Mouse (Mus musculus) liver, embryonic 15.5 days (tissue): ENCODE results near the gene Xylb. TPM values are rescaled to one million over a fixed set of nuclear protein-coding genes. Genes with fewer than 3 reads are reported as not detected.

Experiments used
- ATAC-seq: fragments of 200-750 bp; cut with Nextera tagmentation; 2 replicates; pipeline ENCODE4 v1.8.0; 2017; ENCODE audit warnings: moderate number of reproducible peaks, mild to moderate bottlenecking, moderate library complexity; ENCODE audit not compliant: insufficient read depth
- H3K27ac ChIP-seq: fragments of 300-500 bp; sonication (generic); replicated peaks from 2 replicates; pipeline ENCODE4 v1.5.1; 2015; ENCODE audit warnings: mild to moderate bottlenecking, inconsistent platforms
- H3K27me3 ChIP-seq: fragments of 300-500 bp; sonication (generic); 2 replicates; pipeline ENCODE4 v1.6.1; 2015; ENCODE audit warnings: mild to moderate bottlenecking, inconsistent platforms
- H3K36me3 ChIP-seq: fragments of 300-500 bp; sonication (generic); replicated peaks from 2 replicates; pipeline ENCODE4 v1.6.1; 2015; ENCODE audit warnings: moderate library complexity, mild to moderate bottlenecking, inconsistent platforms
- H3K4me1 ChIP-seq: fragments of 300-500 bp; sonication (generic); replicated peaks from 2 replicates; pipeline ENCODE4 v1.6.1; 2015; ENCODE audit warnings: inconsistent platforms
- H3K4me2 ChIP-seq: fragments of 300-500 bp; sonication (generic); 2 replicates; pipeline ENCODE4 v1.6.1; 2015; ENCODE audit warnings: moderate library complexity, mild to moderate bottlenecking, inconsistent platforms
- H3K4me3 ChIP-seq: fragments of 300-500 bp; sonication (generic); replicated peaks from 2 replicates; pipeline ENCODE4 v1.5.1; 2015; ENCODE audit warnings: mild to moderate bottlenecking, inconsistent platforms
- H3K9ac ChIP-seq: fragments of 300-500 bp; sonication (generic); 2 replicates; pipeline ENCODE4 v1.6.1; 2015; ENCODE audit warnings: moderate library complexity, mild to moderate bottlenecking, inconsistent platforms
- H3K9me3 ChIP-seq: fragments of 300-500 bp; sonication (generic); replicated peaks from 2 replicates; pipeline ENCODE4 v1.6.1; 2016; ENCODE audit warnings: inconsistent platforms
- WGBS: fragments of 180-500 bp; shearing (Covaris S2); methylation state at CpG from one replicate; pipeline ENCODE4 v1.1.7; 2015; ENCODE audit warnings: mixed read lengths; ENCODE audit not compliant: insufficient replicate concordance; 5-methylcytosine and 5-hydroxymethylcytosine counted together
- polyA plus RNA-seq: library from polyadenylated mRNA; unstranded; fragments of >200 nt; fragmentation: Nextera tagmentation; extraction: Ambion mirVana; gene quantifications from 2 replicates; pipeline ENCODE4 v1.2.1, GENCODE M21; 2015

Gene Xylb
- polyA plus RNA-seq, 1 experiment from 2014 or later = 3.8 TPM

DNA sequence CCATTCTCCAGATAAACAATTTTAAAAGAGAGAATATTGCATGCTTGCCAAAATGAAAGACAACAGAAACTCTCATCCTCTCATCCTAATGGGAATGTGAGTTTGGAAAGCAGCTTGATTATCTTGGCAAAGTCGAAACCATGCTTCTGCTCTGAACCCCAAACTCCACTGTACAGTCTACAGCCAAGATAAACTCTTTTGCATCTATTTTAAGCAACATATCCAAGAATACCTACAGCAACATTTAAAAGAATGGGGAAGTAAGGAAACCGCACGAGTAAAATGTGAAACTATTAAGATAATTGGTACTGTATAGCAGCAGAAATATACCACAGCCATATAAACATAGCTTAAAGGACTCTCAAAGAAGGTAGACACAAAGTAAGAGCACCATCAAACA is 28.7 kb upstream of the Xylb start:
- no peak for ATAC-seq

DNA sequence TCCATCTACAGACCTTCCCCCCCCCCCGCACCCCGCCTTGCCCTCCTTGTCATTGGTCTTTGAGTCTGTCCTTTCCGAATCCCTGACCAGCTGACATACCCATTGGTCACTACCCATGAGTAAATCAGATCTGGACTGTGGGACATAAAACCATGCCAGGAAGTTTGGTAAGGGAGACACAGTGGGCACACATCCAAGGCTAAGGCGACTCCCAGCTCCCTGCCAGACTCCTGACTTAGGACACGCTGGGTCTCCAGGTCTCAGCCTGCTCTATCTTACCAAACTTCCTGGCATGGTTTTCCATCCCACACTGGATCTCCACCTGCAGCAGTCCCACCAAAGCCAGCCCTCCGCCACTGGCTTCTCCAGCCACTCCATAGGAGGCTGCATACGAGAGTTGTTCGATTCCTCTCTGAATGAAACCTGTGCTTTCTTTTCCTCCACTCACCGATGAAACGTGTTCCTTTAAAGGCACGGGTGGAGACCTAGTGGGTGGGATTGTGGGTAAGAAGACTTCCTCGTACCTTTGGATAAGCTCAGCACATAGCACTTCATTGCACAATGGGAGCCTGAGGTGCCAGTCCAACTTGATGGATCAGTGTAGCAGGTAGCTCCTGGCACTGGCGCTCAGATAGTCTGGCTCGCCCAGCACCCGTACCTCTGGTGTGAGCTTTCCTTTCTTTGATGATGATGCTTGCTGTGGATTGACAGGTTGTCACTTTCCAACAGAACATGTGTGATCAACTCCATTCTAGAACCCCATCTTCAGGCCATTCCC is 26.8 kb upstream of the Xylb start:
- no peak for ATAC-seq
- Histone ChIP-seq H3K4me3 (no peak overlapping the region), H3K36me3 (no peaks in the 10 kb centered on the region), H3K27ac (no peak overlapping the region), H3K9ac (no peak overlapping the region), H3K4me2 (no peak overlapping the region), H3K27me3 (no peaks in the 10 kb centered on the region), H3K4me1 (peaks cover 11% of the 10 kb centered on the region), H3K9me3 (no peaks in the 10 kb centered on the region)
- 71% methylated on average over 15 of the region's 15 CpGs for WGBS

More for the DNA sequence above, 28.7 kb upstream of the Xylb start:
- 39% methylated on average over 3 of the region's 3 CpGs for WGBS
- Histone ChIP-seq H3K9ac (no peak overlapping the region), H3K4me2 (no peak overlapping the region), H3K27ac (no peak overlapping the region), H3K9me3 (no peaks in the 10 kb centered on the region), H3K4me3 (no peak overlapping the region), H3K27me3 (no peaks in the 10 kb centered on the region), H3K36me3 (no peaks in the 10 kb centered on the region), H3K4me1 (peaks cover 12% of the 10 kb centered on the region)

DNA sequence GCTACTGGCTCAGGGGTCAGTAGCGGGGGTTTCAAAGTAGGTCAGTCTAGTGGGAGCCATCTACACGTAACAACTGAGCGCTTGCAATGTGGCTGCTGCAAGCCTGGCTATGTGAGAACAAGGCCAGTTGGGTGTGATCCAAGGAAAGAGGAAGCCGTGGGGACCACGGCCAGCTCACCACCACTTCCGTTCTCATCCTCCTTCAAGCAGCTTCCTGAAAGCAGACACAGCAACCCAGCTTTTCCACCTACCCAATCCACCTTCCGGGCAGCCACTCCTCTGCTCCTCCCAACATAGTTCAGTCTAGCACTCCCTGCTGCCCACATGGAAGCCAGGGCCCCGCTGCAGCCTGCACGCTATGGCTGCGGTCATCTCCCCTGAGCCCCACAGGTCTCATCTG is 22.9 kb upstream of the Xylb start:
- H3K9ac ChIP-seq = no peak overlapping the region
- H3K4me3 ChIP-seq = no peak overlapping the region
- peaks cover 26% of the 10 kb centered on the region for H3K4me1 ChIP-seq
- H3K27me3 ChIP-seq = no peaks in the 10 kb centered on the region
- H3K27ac ChIP-seq = peak overlapping the region; percentile 51; the same call in 1 of the 2 replicates
- no peaks in the 10 kb centered on the region for H3K9me3 ChIP-seq
- H3K36me3 ChIP-seq = peaks cover 16% of the 10 kb centered on the region; the same call in 1 of the 2 replicates
- peak overlapping the region; percentile 37; the same call in 1 of the 2 replicates for H3K4me2 ChIP-seq
- no peak for ATAC-seq
- 14% methylated on average over 10 of the region's 10 CpGs for WGBS

DNA sequence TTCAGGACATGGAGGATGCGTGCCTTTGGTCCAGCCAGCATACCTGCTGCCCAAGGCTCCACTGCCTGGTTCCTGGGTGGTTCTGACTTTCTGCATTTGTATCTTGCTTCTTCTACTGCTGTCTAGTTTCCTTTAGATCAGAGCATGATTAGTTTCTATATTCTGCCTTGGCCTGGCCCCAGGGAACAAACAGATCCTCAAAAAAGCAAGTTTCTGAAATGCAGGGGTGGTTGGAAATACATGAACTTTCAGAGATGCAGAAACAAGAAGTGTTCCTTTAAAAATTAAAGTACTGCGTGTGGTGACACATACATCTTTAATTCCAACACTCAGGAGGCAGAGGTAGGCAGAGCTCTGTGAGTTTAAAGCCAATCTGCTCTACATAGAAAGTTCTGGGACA is 22.3 kb upstream of the Xylb start:
- 69% methylated on average over 2 of the region's 2 CpGs for WGBS
- Histone ChIP-seq H3K36me3 (peaks cover 16% of the 10 kb centered on the region; the same call in 1 of the 2 replicates), H3K9ac (no peak overlapping the region), H3K4me1 (peaks cover 29% of the 10 kb centered on the region), H3K9me3 (no peaks in the 10 kb centered on the region), H3K4me2 (no peak overlapping the region), H3K4me3 (no peak overlapping the region), H3K27ac (peak overlapping the region; percentile 51; the same call in 1 of the 2 replicates), H3K27me3 (no peaks in the 10 kb centered on the region)
- ATAC-seq = no peak

DNA sequence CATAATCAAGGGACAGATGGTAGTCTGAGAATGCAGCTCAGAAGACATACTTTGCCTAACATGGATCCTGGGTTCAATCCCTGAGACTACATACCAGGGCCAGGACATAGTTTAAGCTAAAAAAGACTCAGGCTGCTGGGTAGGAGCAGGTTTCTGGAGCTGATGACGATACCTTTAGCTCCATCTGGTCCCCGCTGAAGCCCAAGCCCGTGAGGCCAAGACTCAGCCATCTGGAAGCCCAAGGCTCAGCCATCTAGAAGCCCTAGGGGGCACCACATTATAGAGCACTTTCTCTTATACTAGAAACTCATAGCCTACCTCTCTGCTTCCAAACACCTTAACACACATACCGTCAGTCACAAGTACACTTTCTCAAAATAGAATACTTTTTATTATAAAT is 21.6 kb upstream of the Xylb start:
- Histone ChIP-seq H3K4me1 (peaks cover 36% of the 10 kb centered on the region), H3K9ac (no peak overlapping the region), H3K4me3 (no peak overlapping the region), H3K27me3 (no peaks in the 10 kb centered on the region), H3K9me3 (no peaks in the 10 kb centered on the region), H3K36me3 (peaks cover 16% of the 10 kb centered on the region; the same call in 1 of the 2 replicates), H3K4me2 (no peak overlapping the region), H3K27ac (no peak overlapping the region)
- no peak for ATAC-seq
- 65% methylated on average over 4 of the region's 4 CpGs for WGBS

DNA sequence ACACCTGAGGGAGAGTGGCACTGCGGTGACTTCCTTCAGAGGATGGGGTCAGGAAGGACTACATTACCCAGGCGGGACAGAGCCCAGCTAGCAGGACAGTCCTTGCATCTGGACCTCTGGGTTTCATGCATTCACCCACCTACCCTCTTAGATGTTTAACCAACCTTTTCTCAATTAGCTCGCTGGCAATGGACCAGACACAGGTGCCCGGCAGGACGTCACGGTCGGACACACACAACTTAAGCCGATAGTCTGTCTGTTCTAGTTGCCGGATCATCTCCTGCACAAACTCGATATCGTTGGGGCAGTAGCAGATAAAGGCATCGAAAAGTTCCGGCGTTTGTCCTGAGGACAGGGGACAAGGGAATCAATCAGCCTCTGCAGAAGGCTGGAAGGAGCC is 19.3 kb upstream of the Xylb start:
- Histone ChIP-seq H3K9me3 (no peaks in the 10 kb centered on the region), H3K36me3 (peaks cover 16% of the 10 kb centered on the region; the same call in 1 of the 2 replicates), H3K4me3 (no peak overlapping the region), H3K4me1 (peaks cover 54% of the 10 kb centered on the region), H3K27me3 (no peaks in the 10 kb centered on the region), H3K4me2 (no peak overlapping the region), H3K9ac (no peak overlapping the region), H3K27ac (no peak overlapping the region)
- ATAC-seq = no peak
- WGBS = 89% methylated on average over 14 of the region's 14 CpGs

DNA sequence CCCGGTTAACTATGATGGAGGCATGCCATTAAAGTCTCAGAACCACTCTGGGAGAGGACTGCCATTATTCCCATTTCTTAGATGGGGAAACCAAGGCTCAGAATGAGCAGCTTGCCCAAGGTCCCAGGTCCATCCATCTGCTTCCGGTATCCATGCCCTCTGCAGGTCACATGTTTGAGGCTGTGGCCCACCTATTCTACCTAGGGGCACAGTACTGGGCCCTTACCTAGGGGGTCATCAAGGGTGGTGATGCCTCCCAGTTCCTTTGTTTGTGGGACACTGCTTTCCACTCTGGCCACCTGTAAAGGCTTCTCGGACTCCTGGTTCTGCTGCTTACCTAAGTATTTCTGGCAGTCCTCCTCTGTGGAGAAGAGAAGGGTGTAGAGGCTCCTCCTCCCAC is 18.8 kb upstream of the Xylb start:
- peaks cover 16% of the 10 kb centered on the region; the same call in 1 of the 2 replicates for H3K36me3 ChIP-seq
- H3K9me3 ChIP-seq = no peaks in the 10 kb centered on the region
- no peak overlapping the region for H3K27ac ChIP-seq
- no peak overlapping the region for H3K9ac ChIP-seq
- no peaks in the 10 kb centered on the region for H3K27me3 ChIP-seq
- peaks cover 54% of the 10 kb centered on the region for H3K4me1 ChIP-seq
- no peak overlapping the region for H3K4me3 ChIP-seq
- no peak for ATAC-seq
- WGBS = 74% methylated on average over 3 of the region's 3 CpGs
- peak overlapping the region; percentile 94; the same call in 1 of the 2 replicates for H3K4me2 ChIP-seq

DNA sequence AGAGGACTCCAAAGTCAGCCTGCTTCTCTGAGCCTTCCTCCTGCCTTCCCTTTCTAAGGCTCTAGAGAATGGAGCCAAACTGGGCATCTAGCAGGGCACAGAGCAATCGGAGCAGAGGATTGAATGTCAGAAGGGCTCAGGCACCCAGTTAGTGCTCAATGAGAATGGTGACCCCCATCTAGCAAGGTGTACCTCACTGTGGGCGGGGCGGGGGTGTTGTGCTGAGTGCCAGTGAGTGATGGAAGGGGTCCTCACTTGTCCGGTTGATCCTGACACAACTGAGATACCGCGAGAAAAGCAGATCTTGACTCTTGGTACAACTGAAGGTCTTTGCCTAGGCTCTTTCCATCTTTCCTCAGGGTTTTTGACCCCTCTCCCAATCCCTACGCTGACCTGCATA is 18.1 kb upstream of the Xylb start:
- peaks cover 19% of the 10 kb centered on the region for H3K36me3 ChIP-seq
- H3K4me3 ChIP-seq = peak overlapping the region; percentile 93
- H3K27me3 ChIP-seq = no peaks in the 10 kb centered on the region
- peak overlapping the region; percentile 94 for H3K4me2 ChIP-seq
- H3K4me1 ChIP-seq = peaks cover 50% of the 10 kb centered on the region
- H3K9ac ChIP-seq = peak overlapping the region; percentile 85
- ATAC-seq = no peak
- no peaks in the 10 kb centered on the region for H3K9me3 ChIP-seq
- 30% methylated on average over 7 of the region's 7 CpGs for whole genome bisulfite sequencing
- H3K27ac ChIP-seq = no peak overlapping the region; the same call in 1 of the 2 replicates

DNA sequence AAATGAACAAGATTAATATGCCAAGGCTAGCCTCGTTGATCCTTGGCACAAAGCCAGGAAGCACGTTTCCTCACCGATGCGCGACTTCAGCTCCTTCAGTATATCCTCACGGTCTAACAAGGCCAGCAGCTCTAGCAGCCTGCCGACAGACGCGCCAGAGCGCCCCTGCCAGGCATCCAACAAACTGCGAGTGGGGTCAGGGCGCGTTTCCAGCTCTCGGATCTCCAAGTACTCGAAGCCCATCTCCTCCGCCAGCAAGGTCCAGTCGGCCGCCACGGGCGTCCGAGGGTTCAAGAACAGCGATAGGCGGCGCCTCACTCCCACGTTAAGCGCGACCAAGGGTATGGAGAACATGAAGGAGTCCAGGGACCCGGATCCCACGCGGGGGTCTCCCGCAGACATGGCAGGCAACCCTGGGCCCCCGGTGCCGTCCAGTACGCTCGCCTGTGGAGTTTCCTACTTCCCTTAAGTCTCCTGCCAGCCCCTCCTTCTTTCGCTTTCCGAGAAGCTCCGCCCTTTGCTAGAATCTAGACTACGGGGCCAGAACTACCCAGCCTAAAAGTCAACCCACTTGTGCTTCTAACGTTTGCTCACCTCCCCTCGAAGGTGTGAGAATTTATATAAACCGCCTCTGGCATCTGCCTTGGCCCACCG is 17.5 kb upstream of the Xylb start, which contains the start of gene Acaa1a:
Gene Acaa1a (plus strand): TSS at position 119 of the 654 bp plus-strand sequence.
- ATAC-seq = peak; percentile 42
- Histone ChIP-seq H3K4me3 (peak within 1 kb of the TSS; percentile 93), H3K27ac (peak within 1 kb of the TSS; percentile 92), H3K4me2 (peak within 1 kb of the TSS; percentile 94), H3K36me3 (peaks cover 21% of the 10 kb centered on the region), H3K9ac (peak within 1 kb of the TSS; percentile 85), H3K27me3 (no peaks in the 10 kb centered on the region), H3K9me3 (no peaks in the 10 kb centered on the region), H3K4me1 (peaks cover 44% of the 10 kb centered on the region)
- WGBS = under 1% methylated on average over 43 of the region's 43 CpGs

DNA sequence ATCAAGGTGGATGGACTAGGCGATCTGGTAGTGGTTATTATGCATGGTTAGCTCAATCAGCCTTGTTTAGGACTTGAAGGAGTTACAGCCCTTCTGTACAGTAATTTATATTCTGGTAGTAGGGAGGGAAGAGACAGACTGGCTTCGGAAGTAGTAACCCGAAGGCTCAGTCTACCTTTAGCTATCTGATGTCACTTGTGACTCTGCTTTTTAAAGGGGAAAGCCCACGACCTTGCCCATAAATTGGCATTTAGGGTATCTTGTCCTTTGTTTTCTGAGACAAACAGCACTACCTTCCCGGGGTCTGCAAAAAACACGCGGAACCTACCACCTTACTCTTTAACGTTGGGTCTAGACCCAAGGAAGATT is 17.0 kb upstream of the Xylb start:
- 3% methylated on average over 8 of the region's 8 CpGs for WGBS
- ATAC-seq = no peak
- no peaks in the 10 kb centered on the region for H3K9me3 ChIP-seq

More for the DNA sequence above, 17.0 kb upstream of the Xylb start:
- Histone ChIP-seq H3K27ac (peak overlapping the region; percentile 92), H3K4me1 (peaks cover 43% of the 10 kb centered on the region), H3K4me2 (peak overlapping the region; percentile 94), H3K36me3 (peaks cover 26% of the 10 kb centered on the region), H3K9ac (peak overlapping the region; percentile 85), H3K4me3 (peak overlapping the region; percentile 93), H3K27me3 (no peaks in the 10 kb centered on the region)
